Mouse (Mus musculus) lung, adult 2 months (tissue): ENCODE results near the gene Elf3. TPM values are rescaled to one million over a fixed set of nuclear protein-coding genes. Genes with fewer than 3 reads are reported as not detected.
"Not testable (repeated sequence)": the region's sequence is repeated elsewhere in the genome, so short reads cannot be mapped to it uniquely, and the experiment has no call there.

Source experiments
- DNase-seq: peaks from one replicate; pipeline ENCODE4 v3.0.0; 2022
- H3K4me1 ChIP-seq: fragments of 200-500 bp; 2 replicates; pipeline ENCODE4 v1.6.1; 2011; ENCODE audit warnings: low read length; ENCODE audit not compliant: control insufficient read depth, insufficient read depth
- H3K4me3 ChIP-seq: fragments of 200-500 bp; replicated peaks from 2 replicates; pipeline ENCODE3; 2011; ENCODE audit warnings: low read depth, mild to moderate bottlenecking, control low read depth, low read length; ENCODE audit errors: extremely low read depth
- CTCF ChIP-seq: fragments of 200-500 bp; IDR thresholded peaks from 2 replicates; pipeline ENCODE4 v1.5.1; 2011; ENCODE audit warnings: mild to moderate bottlenecking, low read length, control low read depth; ENCODE audit not compliant: insufficient read depth
- POLR2A ChIP-seq: fragments of 200-500 bp; IDR thresholded peaks from 2 replicates; pipeline ENCODE4 v1.6.1; 2011; ENCODE audit warnings: low read depth, mild to moderate bottlenecking, control low read depth, low read length, borderline replicate concordance; ENCODE audit errors: extremely low read depth
- WGBS: fragments of 180-500 bp; shearing (Covaris S2); methylation state at CpG from one replicate; pipeline ENCODE4 v1.1.7; 2018; 5-methylcytosine and 5-hydroxymethylcytosine counted together
- polyA plus RNA-seq: library from polyadenylated mRNA; depleted of rRNA; stranded (reverse); fragments of >200 nt; gene quantifications from 2 replicates; pipeline ENCODE4 v1.2.3, GENCODE M21; 2012

Gene Elf3
- polyA plus RNA-seq, 1 experiment = 19.2 TPM

- DNase-seq = no peak
- no peak overlapping the region for H3K4me3 ChIP-seq
- 82% methylated on average over 8 of the region's 8 CpGs for WGBS
- TF ChIP-seq CTCF (no peak), POLR2A (no peak)
- no peaks in the 10 kb centered on the region; the same call in 1 of the 2 replicates for H3K4me1 ChIP-seq
Observed at GRCm38 (mm10) chr1:135244014-135244413, 14.4 kb downstream of the Elf3 start.

- H3K4me1 ChIP-seq, DNase-seq, H3K4me3 ChIP-seq: not testable (repeated sequence)
- WGBS = 86% methylated on average over 4 of the region's 4 CpGs
Observed at GRCm38 (mm10) chr1:135240206-135240605, 18.2 kb downstream of the Elf3 start.

- TF ChIP-seq CTCF = no peak
- no peak for DNase-seq
- Histone ChIP-seq H3K4me3 (no peak overlapping the region), H3K4me1 (no peaks in the 10 kb centered on the region)
- 59% methylated on average over 12 of the region's 12 CpGs for WGBS
Observed at GRCm38 (mm10) chr1:135237131-135237851, 21.1 kb downstream of the Elf3 start.

DNA sequence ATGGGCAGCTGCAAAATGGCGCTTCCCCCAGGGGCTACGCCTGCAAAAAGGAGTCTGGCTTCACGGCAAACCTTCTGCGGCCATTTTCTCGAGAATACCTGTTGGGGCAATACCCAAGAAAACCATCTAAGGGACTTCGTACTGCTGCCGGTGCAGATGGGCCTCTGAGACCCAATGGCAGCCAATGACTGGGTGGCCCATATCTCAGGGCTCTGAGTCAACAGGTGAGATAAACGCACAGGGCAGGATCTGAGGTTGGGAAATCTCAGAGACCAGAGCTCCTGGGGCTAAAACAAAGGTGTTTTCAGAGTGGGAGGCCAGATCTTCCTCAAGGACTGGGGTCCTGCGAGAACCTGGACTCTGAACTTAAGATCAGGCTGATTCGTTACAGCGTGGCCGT lies 23.6 kb downstream of the Elf3 start:
- no peaks in the 10 kb centered on the region for H3K4me1 ChIP-seq
- 86% methylated on average over 12 of the region's 12 CpGs for WGBS
- no peak for DNase-seq
- no peak overlapping the region for H3K4me3 ChIP-seq
- TF ChIP-seq CTCF = no peak
- no peak for TF ChIP-seq POLR2A

- no peak for DNase-seq
- TF ChIP-seq POLR2A = no peak
- Histone ChIP-seq H3K4me1 (no peaks in the 10 kb centered on the region), H3K4me3 (no peak overlapping the region)
- WGBS = 68% methylated on average over 6 of the region's 6 CpGs
Observed at GRCm38 (mm10) chr1:135233961-135234360, 24.4 kb downstream of the Elf3 start.

DNA sequence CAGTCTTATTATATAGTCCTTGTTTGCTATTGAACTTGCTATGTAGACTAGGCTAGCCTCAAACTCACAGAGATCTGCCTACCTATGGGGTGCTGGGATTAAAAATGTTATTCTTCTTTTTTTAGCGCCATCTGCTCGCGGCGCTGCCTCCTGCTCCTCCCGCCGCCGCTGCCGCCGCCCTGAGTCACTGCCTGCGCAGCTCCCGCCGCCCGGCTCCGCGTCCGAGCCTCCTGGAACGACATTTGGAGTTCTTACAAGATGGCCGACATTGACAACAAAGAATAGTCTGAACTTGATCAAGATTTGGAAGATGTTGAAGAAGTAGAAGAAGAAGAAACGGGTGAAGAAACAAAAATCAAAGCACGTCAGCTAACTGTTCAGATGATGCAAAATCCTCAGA lies 26.5 kb downstream of the Elf3 start:
- not testable (repeated sequence) for H3K4me3 ChIP-seq, DNase-seq, H3K4me1 ChIP-seq
- WGBS = 82% methylated on average over 20 of the region's 20 CpGs

DNA sequence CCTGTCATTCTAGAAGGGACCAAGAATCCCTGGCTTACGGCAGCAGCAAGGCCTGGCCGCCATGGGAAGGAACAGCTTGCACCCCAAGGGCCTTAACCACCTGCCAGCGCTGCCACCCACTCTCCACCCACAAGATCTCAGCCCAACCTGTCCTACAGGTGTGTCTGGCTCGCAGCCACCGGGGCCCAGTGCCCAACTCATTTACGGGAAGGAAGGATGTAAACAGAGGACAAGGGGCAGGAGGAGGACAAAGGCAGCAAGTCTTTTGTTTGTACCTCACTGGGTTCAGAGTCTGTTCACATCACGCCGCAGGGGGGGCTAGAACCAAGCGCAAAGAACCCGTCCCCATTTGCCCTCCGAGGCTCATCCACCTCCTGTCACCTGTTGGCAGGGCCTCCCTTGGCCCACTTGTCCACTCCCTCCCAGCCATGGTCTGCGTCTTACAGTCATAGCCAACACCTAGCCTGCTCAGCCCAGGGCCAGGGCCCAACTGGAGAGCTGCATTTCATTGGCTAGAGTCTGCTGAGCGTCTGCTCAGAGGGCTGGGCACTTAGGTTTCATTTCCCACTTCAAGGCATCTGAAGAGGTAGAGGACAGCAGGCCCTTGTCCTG lies 30.9 kb downstream of the Elf3 start:
- TF ChIP-seq CTCF (no peak), POLR2A (peak; percentile 33; the same call in 1 of the 2 replicates)
- Histone ChIP-seq H3K4me1 (no peaks in the 10 kb centered on the region), H3K4me3 (no peak overlapping the region)
- DNase-seq = peak; percentile 78
- WGBS = 56% methylated on average over 13 of the region's 13 CpGs

GRCm38 (mm10) chr1:135224981-135225604 lies 33.3 kb downstream of the Elf3 start:
- H3K4me3 ChIP-seq = no peak overlapping the region
- TF ChIP-seq POLR2A = no peak
- no peak for TF ChIP-seq CTCF
- 42% methylated on average over 6 of the region's 6 CpGs for WGBS
- DNase-seq = no peak
- no peaks in the 10 kb centered on the region for H3K4me1 ChIP-seq

GRCm38 (mm10) chr1:135224147-135224546 lies 34.2 kb downstream of the Elf3 start:
- WGBS = 51% methylated on average over 3 of the region's 3 CpGs
- H3K4me3 ChIP-seq = no peak overlapping the region
- no peak for TF ChIP-seq POLR2A
- TF ChIP-seq CTCF = no peak
- no peaks in the 10 kb centered on the region for H3K4me1 ChIP-seq
- no peak for DNase-seq

DNA sequence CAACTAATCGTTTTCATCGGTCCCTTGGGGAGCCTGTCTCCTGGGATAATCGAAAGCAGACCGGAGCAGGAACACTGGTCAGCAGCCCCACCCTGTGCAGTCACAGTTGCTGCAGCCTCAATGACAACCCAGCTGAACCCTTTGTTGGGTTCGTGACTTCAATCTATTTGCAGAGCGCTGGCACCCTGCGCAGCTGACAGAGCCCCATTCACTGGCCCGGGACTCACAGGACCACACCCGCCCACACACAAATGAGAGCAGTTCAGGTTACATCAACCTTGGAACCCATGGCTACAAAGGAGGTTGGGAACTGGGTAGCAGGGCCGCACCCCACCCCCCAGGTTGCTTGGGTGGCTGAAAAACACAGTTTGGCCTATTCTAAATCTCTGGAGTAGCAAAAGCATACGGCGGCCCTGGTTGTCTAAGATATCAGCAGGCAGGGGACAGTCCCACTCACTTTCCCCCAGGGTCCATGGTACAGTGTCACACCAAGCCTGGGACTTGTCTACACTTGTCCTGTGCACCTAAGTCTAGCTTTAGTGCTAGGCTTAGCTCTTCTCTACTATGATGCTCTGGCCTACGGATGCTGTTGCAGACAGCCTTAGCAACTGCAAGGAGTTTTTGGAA lies 40.6 kb downstream of the Elf3 start:
- 64% methylated on average over 13 of the region's 13 CpGs for WGBS
- H3K4me3 ChIP-seq = no peak overlapping the region
- TF ChIP-seq POLR2A (no peak), CTCF (no peak)
- no peaks in the 10 kb centered on the region for H3K4me1 ChIP-seq
- DNase-seq = no peak
